Mouse (Mus musculus) urinary bladder, postnatal 4 days (tissue): ENCODE results near the gene Dnmt3l.
"Not testable (repeated sequence)": the region's sequence is repeated elsewhere in the genome, so short reads cannot be mapped to it uniquely, and the experiment has no call there.

Source experiments
- DNase-seq, 2 experiments: peaks; one replicate each; pipeline ENCODE4 v3.0.0; 2021 to 2022; ENCODE audit warnings: low spot score in 2 of 2

Dnmt3l gene

GRCm38 (mm10) chr10:78041647-78042046 is at the start of gene Dnmt3l:
Gene Dnmt3l (plus strand): TSS chr10:78041947.
- DNase-seq, result no peak

DNA sequence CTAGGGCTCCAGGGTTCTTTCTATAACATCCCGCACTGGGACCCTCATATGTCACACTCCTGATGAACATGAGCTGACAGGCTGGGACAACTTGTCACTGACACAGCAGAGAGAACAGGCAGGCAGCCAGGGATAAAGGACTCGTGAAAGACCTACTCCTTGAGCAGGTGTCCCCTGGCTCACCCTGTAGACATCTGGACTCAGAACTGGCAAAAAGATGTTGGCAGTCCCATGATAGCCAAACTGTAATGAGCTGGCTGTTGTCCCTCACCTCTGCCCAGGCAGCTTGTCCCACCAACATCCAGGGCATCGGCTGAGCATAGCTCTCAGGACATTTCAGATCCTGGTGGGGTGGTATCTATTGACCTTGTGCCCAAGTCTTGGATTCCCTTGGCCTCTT is 46.1 kb upstream of the Dnmt3l start:
- no peak for DNase-seq

DNA sequence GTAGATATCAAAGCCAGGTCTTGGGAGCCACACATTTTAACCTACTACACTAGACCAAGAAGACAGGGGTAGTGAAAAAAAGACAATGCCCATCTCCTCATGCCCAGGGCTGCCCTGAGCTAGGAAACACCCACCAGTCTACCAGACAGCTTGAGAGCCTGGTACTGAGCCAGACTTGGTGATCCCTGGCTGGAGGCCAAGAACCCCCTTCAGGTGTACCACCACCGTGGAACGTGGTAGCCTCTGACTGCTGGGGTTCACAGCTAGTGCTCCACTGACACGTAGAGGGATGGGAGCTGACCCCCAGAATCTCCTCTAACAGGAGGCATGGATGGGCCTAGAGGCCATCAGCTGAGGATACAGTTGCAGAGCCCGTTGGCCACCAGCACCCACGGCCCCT is 41.5 kb upstream of the Dnmt3l start:
- DNase-seq, result no peak

GRCm38 (mm10) chr10:78001796-78002195 is 40.0 kb upstream of the Dnmt3l start:
- no peak for DNase-seq

GRCm38 (mm10) chr10:78002316-78002715 is 39.4 kb upstream of the Dnmt3l start:
- no peak for DNase-seq

- DNase-seq, result no peak
These were observed 37.2 kb upstream of the Dnmt3l start for GRCm38 (mm10) chr10:78004479-78005100.

GRCm38 (mm10) chr10:78005791-78006438 is 35.8 kb upstream of the Dnmt3l start:
- DNase-seq, result no peak

- DNase-seq, result no peak
These were observed 34.5 kb upstream of the Dnmt3l start for GRCm38 (mm10) chr10:78007203-78007602.

DNA sequence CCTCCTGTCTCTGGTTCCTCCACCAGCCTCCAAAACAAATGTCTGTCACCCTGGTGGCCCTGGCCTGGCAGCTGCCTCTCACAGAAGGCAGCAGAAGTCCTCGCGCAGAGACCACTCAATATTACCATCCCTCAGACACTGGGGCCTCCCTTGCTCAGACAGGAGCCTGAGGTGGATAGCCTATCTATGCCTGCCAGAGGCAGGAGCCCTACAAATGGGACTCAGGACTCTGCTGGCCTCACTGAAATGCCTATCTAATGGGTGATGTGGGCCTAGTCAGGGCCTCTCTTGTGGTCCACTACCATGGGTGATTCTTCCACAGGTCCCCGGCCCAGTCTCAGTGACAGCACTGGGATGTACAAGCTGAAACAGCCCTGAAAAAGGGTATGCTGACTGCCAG is 33.6 kb upstream of the Dnmt3l start:
- DNase-seq, result no peak

- peak; percentile 91 to 96 for DNase-seq
These were observed 32.4 kb upstream of the Dnmt3l start for GRCm38 (mm10) chr10:78009184-78009944.

DNA sequence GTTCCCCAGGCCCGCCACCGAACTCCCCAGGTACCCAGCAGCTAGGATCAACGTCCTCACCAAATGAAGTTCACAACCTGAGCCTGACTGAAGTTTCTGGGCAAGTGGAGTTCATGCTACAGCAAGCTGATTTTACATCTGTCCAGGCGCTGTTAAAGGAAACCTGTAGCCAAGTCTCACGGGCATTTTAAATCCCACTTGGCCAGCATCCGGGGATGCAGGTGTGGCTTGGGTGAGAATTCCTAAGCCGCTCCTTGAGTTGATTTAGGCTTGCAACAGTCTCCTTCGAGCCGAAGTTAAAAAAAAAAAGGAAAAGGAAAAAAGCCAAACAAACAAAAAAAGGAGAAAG is 31.8 kb upstream of the Dnmt3l start, which contains the start of gene Pfkl:
Gene Pfkl, minus strand, starts transcription at position 139 of the 349 bp plus-strand sequence.
- no peak for DNase-seq

GRCm38 (mm10) chr10:78010335-78010734 is 31.4 kb upstream of the Dnmt3l start:
- DNase-seq, result no peak

DNA sequence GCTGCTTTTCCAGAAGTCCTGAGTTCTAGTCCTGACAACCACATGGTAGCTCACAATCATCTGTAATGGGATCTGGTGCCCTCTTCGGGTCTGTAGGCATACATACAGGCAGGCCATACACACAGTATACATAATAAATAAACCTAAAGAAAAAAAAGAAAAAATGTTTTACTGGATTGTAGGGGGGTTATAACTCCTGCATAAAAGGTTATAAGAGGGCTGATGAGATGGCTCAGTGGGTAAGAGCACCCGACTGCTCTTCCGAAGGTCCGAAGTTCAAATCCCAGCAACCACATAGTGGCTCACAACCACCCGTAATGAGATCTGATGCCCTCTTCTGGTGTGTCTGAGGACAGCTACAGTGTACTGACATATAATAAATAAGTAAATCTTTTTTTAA is 30.6 kb upstream of the Dnmt3l start:
- DNase-seq, result not testable (repeated sequence)

- no peak for DNase-seq
These were observed 28.9 kb upstream of the Dnmt3l start for GRCm38 (mm10) chr10:78012661-78013495.

GRCm38 (mm10) chr10:78015489-78015888 is 26.3 kb upstream of the Dnmt3l start:
- DNase-seq, result no peak

DNA sequence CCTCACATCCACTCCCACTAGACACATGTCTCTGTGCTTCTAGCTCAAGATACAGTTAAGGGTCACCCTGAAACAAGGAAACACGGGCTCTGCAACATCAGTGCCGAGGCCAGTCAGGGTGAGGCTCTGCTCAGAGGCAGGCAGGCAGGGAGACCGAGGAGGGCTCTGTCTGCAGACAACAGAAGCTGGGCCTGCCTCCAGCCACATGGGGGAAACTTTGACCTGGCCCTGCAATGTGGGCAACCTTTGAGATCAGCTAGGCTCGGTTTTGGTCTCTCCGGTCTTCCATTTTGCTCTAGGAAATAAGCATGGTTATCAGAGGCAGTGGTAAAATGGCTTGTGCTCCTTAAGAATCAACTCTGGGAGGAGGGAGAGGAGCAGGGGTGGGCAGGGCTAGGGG is 25.4 kb upstream of the Dnmt3l start:
- DNase-seq, result no peak

- DNase-seq, result peak; percentile 58 to 84
These were observed 22.9 kb upstream of the Dnmt3l start for GRCm38 (mm10) chr10:78018797-78019203.

DNA sequence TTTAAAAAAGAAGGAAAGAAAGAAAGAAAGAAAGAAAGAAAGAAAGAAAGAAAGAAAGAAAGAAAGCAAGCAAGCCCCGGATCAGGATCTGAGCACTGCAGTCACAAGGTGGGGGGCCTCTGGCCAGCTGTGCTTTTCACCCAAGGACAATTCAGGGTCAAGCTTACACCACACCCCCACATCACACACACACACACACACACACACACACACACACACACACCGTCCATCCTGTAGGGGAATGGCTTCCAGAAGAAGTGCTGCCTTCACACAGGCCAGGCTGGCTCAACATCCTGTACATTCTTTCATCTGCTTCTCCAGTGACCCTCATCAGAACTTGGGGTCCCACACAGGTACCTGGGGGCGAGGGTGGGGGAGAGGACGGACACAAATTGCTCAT is 22.5 kb upstream of the Dnmt3l start:
- DNase-seq, result no peak

- DNase-seq, result not testable (repeated sequence)
These were observed 21.8 kb upstream of the Dnmt3l start for GRCm38 (mm10) chr10:78019984-78020383.

DNA sequence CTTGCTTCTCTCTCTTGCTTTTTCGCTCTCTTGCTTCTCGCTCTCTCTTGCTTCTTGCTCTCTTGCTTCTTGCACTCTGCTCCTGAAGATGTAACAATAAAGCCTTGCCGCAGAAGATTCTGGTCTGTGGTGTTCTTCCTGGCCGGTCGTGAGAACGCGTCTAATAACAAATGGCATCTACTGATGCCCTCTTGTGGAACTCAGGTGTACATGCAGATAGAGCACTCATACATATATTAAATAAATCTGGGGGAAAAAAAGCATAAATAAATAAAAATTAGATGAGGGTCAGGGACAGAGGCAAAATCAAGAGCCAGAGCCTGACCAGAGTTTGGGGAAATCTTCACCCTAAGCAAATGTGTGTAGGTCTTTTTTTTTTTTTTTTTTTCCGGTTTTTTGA is 16.3 kb upstream of the Dnmt3l start:
- DNase-seq, result not testable (repeated sequence)

DNA sequence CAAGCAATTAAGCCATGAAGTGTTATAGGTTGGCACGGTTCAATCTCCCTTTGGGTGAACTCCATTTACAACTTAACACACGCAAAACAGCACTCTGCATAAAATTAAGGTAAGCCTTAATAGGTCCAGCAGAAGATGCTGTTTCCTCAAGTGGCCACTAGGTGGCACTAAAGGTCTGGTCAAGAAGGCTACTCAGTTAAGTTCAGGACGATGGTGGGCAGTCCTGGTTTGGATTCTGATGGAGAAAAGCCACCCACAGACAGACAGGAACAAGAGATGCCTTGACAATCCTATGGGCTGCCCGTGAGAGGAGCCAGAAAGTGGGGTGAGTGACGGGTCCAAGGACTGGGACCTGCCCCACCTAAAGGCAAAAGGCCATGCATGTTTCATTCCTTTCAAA is 13.6 kb upstream of the Dnmt3l start:
- peak; percentile 54 to 71 for DNase-seq

DNA sequence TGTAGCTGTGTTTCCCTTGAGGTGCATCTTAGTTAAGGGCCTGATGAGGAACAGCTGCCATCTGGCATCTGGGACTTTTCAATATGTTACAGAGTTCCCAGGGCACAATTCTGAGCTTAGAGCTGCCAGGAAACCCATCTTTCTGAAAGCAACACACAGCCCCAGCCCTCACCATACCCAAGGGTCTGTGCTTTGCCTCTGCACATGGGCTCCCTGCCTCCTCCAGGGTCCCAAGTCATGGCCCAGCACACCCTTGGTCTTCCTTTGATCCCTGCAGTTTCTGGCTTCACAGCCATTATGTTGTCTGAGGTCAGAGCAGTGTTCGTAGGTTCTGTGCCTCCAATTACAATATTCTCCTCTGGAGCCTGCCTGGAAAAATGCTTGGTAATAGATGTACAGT is 12.7 kb upstream of the Dnmt3l start:
- DNase-seq, result no peak
